Mouse (Mus musculus) embryonic facial prominence, embryonic 13.5 days (tissue): ENCODE data around the gene Gpr37l1. TPM values are rescaled to one million over a fixed set of nuclear protein-coding genes. Genes with fewer than 3 reads are reported as not detected.
A peak's percentile ranks its signal among the peaks of the same experiment; 100 is the strongest.

Source experiments
- ATAC-seq: fragments of 200-750 bp; cut with Nextera tagmentation; 2 replicates; pipeline ENCODE4 v1.8.0; 2017; ENCODE audit warnings: low read depth; ENCODE audit not compliant: insufficient number of reproducible peaks, insufficient read depth, low FRiP score, low TSS enrichment
- H3K27ac ChIP-seq: fragments of 300-500 bp; sonication (generic); 2 replicates; pipeline ENCODE4 v1.5.1; 2015; ENCODE audit warnings: moderate library complexity, mild to moderate bottlenecking, inconsistent platforms
- H3K27me3 ChIP-seq: fragments of 300-500 bp; sonication (generic); 2 replicates; pipeline ENCODE4 v1.6.1; 2015; ENCODE audit warnings: mild to moderate bottlenecking, inconsistent platforms
- H3K36me3 ChIP-seq: fragments of 300-500 bp; sonication (generic); 2 replicates; pipeline ENCODE4 v1.6.1; 2015; ENCODE audit warnings: mild to moderate bottlenecking, inconsistent platforms
- H3K4me1 ChIP-seq: fragments of 300-500 bp; sonication (generic); 2 replicates; pipeline ENCODE4 v1.6.1; 2015; ENCODE audit warnings: inconsistent platforms
- H3K4me2 ChIP-seq: fragments of 300-500 bp; sonication (generic); 2 replicates; pipeline ENCODE4 v1.6.1; 2015; ENCODE audit warnings: moderate library complexity, mild to moderate bottlenecking, inconsistent platforms
- H3K4me3 ChIP-seq: fragments of 300-500 bp; sonication (generic); 2 replicates; pipeline ENCODE4 v1.5.1; 2015; ENCODE audit warnings: mild to moderate bottlenecking, inconsistent platforms
- H3K9ac ChIP-seq: fragments of 300-500 bp; sonication (generic); 2 replicates; pipeline ENCODE4 v1.6.1; 2015; ENCODE audit warnings: mild to moderate bottlenecking, inconsistent platforms
- H3K9me3 ChIP-seq: fragments of 300-500 bp; sonication (generic); 2 replicates; pipeline ENCODE4 v1.6.1; 2016; ENCODE audit warnings: inconsistent platforms
- WGBS: fragments of 180-500 bp; shearing (Covaris S2); methylation state at CpG from one replicate; pipeline ENCODE4 v1.1.7; 2015; ENCODE audit warnings: mixed read lengths; 5-methylcytosine and 5-hydroxymethylcytosine counted together
- polyA plus RNA-seq: library from polyadenylated mRNA; unstranded; fragments of >200 nt; fragmentation: Nextera tagmentation; extraction: Ambion mirVana; gene quantifications from 2 replicates; pipeline ENCODE4 v1.2.1, GENCODE M21; 2015

The Gpr37l1 gene
- polyA plus RNA-seq, 1 experiment from 2014 or later, result not detected

GRCm38 (mm10) chr1:135160411-135161050 is 7.0 kb downstream of the Gpr37l1 start:
- Histone ChIP-seq H3K4me1 (peaks cover 13% of the 10 kb centered on the region), H3K27ac (no peak overlapping the region), H3K4me2 (no peak overlapping the region), H3K9me3 (no peaks in the 10 kb centered on the region), H3K9ac (no peak overlapping the region), H3K36me3 (peaks cover 14% of the 10 kb centered on the region), H3K27me3 (no peaks in the 10 kb centered on the region), H3K4me3 (no peak overlapping the region)
- 86% methylated on average over 13 of the region's 13 CpGs for WGBS
- ATAC-seq, result no peak

DNA sequence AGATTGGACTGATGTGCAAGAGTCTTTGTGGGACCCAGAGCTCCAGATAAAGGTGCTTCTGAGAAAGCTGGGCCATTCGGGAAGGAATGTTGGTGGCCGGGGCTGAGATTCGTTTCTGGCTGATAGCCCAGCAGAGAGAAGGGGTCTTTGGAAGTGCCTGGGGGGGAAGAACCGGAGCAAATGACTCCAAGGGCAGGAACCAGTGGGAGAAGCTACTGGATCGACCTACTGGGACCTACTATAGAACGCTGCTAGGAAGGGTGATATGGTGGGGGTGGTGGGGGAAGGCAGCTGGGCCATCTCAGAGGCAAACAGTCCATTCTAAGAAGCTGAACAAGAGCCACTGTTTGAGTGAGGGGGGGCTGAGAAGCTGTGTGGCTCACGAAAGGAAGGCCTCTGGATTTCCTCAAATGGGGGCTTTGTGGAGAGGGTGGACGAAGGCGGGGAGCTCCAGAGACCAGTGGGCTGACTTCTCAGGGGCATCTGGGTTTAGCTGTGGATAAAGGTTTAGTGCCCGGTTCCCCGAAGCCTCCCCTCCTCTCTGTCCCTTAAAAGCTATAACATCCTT is 7.8 kb downstream of the Gpr37l1 start:
- WGBS, result 77% methylated on average over 11 of the region's 11 CpGs
- ATAC-seq, result no peak

DNA sequence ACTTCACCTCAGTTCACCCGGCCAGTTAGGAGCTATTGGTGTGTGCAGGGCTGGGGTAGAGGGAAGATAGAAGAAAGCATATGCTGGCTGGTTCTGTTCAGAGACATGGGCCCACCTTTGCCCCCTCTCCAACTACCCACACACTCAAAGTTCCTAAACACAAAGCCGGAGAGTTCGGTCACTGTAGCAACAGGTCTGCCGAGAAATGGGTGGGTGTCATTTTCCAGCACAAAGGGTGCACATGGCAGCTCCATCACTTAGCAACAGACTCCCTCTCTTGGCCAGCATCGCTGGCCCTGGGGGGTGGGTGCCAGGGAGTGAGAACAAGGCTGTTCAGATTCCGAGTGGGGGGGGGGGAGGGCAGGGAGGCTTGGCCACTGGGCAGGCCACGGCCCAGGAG is 8.4 kb downstream of the Gpr37l1 start:
- Histone ChIP-seq H3K27ac (no peak overlapping the region), H3K4me1 (peaks cover 23% of the 10 kb centered on the region), H3K9me3 (no peaks in the 10 kb centered on the region), H3K9ac (no peak overlapping the region), H3K4me2 (no peak overlapping the region), H3K36me3 (peaks cover 20% of the 10 kb centered on the region), H3K27me3 (no peaks in the 10 kb centered on the region), H3K4me3 (no peak overlapping the region)
- no peak for ATAC-seq
- WGBS, result 65% methylated on average over 7 of the region's 7 CpGs

More for the DNA sequence above, 7.8 kb downstream of the Gpr37l1 start:
- Histone ChIP-seq H3K4me2 (no peak overlapping the region), H3K27me3 (no peaks in the 10 kb centered on the region), H3K4me3 (no peak overlapping the region), H3K36me3 (peaks cover 20% of the 10 kb centered on the region), H3K4me1 (peaks cover 18% of the 10 kb centered on the region), H3K9ac (no peak overlapping the region), H3K27ac (no peak overlapping the region), H3K9me3 (no peaks in the 10 kb centered on the region)

GRCm38 (mm10) chr1:135158633-135159032 is 8.8 kb downstream of the Gpr37l1 start:
- H3K4me3 ChIP-seq, result no peak overlapping the region
- H3K27me3 ChIP-seq, result no peaks in the 10 kb centered on the region
- no peak overlapping the region for H3K4me2 ChIP-seq
- no peak overlapping the region for H3K27ac ChIP-seq
- no peaks in the 10 kb centered on the region for H3K9me3 ChIP-seq
- H3K36me3 ChIP-seq, result peaks cover 20% of the 10 kb centered on the region
- H3K9ac ChIP-seq, result peak overlapping the region; percentile 36; the same call in 1 of the 2 replicates
- H3K4me1 ChIP-seq, result peaks cover 26% of the 10 kb centered on the region
- ATAC-seq, result no peak
- WGBS, result 45% methylated on average over 5 of the region's 5 CpGs

DNA sequence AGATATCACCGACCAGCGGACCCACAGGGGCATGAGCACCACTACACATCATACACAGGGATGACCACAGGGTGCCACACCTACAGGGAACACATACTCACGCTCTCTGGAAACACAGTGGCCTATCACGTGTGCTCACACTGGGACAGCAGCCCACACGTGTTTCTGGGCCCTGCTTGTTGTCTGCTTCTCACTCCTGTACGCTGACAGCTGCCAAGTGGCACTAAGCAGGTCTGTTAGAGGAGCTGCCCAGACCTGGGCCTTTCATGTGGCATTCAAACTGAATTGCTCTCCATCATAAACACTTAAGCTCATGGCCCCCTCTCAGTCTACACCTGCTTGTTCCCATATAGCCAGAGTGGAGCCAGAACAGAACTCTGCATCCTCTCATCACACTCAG is 11.2 kb downstream of the Gpr37l1 start:
- WGBS, result 82% methylated on average over 6 of the region's 6 CpGs
- Histone ChIP-seq H3K27ac (peak overlapping the region; percentile 24; the same call in 1 of the 2 replicates), H3K36me3 (peaks cover 31% of the 10 kb centered on the region), H3K4me2 (no peak overlapping the region), H3K4me1 (peaks cover 34% of the 10 kb centered on the region), H3K27me3 (no peaks in the 10 kb centered on the region), H3K9ac (no peak overlapping the region), H3K9me3 (no peaks in the 10 kb centered on the region), H3K4me3 (no peak overlapping the region)
- ATAC-seq, result no peak

DNA sequence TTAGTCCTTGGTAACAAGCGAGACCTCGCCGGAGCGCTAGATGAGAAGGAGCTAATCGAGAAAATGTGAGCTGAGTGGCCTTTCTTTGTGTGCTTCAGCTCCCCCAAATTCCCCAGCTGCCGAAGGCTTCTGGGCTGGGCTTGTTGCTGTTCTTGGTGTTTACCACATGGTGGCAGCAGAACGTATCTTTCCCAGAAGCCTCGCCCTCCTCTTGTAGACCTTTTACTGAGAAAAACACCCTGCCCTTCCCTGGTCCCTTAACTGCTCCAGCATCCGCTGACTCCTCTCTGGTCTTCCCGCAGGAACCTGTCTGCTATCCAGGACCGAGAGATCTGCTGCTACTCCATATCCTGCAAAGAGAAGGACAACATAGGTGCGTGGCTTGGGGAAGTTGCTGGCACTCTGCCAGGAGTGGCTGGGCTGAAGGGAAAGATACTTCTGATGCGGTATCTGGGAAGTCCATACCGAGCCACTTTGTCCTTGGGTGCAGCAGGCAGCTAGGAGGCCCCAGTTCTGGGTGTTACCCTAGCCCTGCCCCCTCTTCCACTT is 13.0 kb downstream of the Gpr37l1 start:
- 4% methylated on average over 14 of the region's 14 CpGs for WGBS

DNA sequence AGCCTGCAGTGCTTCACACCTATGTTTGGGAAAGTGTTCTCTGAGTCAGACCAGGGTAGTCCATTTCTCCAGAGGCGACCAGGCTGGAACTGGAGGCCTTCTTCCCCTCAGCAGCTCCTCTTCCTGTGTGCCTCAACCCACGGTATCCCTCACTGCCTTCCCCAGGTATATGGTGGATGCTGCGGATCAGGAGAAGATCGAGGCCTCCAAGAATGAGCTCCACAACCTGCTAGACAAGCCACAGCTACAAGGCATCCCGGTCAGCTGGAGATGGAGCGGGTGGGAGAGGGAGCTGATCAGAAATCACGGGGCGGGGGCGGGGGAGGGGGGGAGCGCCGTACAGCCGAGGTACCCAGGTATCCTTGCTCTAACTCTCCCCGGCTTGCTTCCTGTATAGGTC is 13.5 kb downstream of the Gpr37l1 start:
- Histone ChIP-seq H3K4me2 (peak overlapping the region; percentile 53), H3K27ac (peak overlapping the region; percentile 89), H3K9me3 (no peaks in the 10 kb centered on the region), H3K4me1 (peaks cover 45% of the 10 kb centered on the region), H3K9ac (peak overlapping the region; percentile 69), H3K36me3 (peaks cover 35% of the 10 kb centered on the region), H3K4me3 (peak overlapping the region; percentile 25; the same call in 1 of the 2 replicates), H3K27me3 (no peaks in the 10 kb centered on the region)
- ATAC-seq, result no peak
- 18% methylated on average over 13 of the region's 13 CpGs for WGBS

More for the DNA sequence above, 13.0 kb downstream of the Gpr37l1 start:
- H3K9me3 ChIP-seq, result no peaks in the 10 kb centered on the region
- ATAC-seq, result peak; percentile 40
- peaks cover 35% of the 10 kb centered on the region for H3K36me3 ChIP-seq
- H3K4me3 ChIP-seq, result peak overlapping the region; percentile 25; the same call in 1 of the 2 replicates
- H3K27ac ChIP-seq, result peak overlapping the region; percentile 89
- peaks cover 44% of the 10 kb centered on the region for H3K4me1 ChIP-seq
- no peaks in the 10 kb centered on the region for H3K27me3 ChIP-seq
- peak overlapping the region; percentile 53 for H3K4me2 ChIP-seq
- H3K9ac ChIP-seq, result peak overlapping the region; percentile 69

DNA sequence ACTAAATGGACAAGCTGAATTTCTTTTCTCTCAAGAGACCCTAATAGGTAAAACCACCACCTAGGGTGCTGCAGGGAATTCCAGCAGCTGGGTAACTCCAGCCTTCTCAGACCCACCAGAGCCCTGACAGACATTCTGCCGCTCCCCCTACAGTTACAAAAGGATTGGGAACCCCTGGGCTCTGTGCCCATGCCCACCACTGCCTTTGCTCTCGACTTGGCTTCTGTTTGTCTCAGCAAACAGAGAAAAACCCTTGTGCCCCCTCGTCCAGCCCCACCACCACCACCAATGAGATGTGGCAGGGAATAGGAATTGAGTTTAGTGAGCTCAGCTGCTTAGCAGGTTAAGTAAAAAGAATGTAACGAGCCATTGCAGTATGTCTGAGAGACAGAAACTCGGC is 18.5 kb downstream of the Gpr37l1 start:
- peaks cover 45% of the 10 kb centered on the region for H3K4me1 ChIP-seq
- ATAC-seq, result no peak
- H3K4me2 ChIP-seq, result peak overlapping the region; percentile 81
- H3K9me3 ChIP-seq, result no peaks in the 10 kb centered on the region
- H3K4me3 ChIP-seq, result no peak overlapping the region
- peaks cover 15% of the 10 kb centered on the region for H3K36me3 ChIP-seq
- WGBS, result 65% methylated on average over 5 of the region's 5 CpGs
- H3K27me3 ChIP-seq, result no peaks in the 10 kb centered on the region
- peak overlapping the region; percentile 94 for H3K27ac ChIP-seq
- no peak overlapping the region for H3K9ac ChIP-seq

- Histone ChIP-seq H3K4me1 (peaks cover 43% of the 10 kb centered on the region), H3K4me3 (peak overlapping the region; percentile 83), H3K27ac (peak overlapping the region; percentile 94), H3K4me2 (peak overlapping the region; percentile 81), H3K9me3 (no peaks in the 10 kb centered on the region), H3K36me3 (peaks cover 15% of the 10 kb centered on the region), H3K9ac (peak overlapping the region; percentile 93), H3K27me3 (0 out of 2 replicates have a peak, but pooled peaks cover 3% of the 10 kb centered on the region)
- WGBS, result 55% methylated on average over 4 of the region's 4 CpGs
- ATAC-seq, result no peak
Measured at GRCm38 (mm10) chr1:135148476-135148875, 19.0 kb downstream of the Gpr37l1 start.

DNA sequence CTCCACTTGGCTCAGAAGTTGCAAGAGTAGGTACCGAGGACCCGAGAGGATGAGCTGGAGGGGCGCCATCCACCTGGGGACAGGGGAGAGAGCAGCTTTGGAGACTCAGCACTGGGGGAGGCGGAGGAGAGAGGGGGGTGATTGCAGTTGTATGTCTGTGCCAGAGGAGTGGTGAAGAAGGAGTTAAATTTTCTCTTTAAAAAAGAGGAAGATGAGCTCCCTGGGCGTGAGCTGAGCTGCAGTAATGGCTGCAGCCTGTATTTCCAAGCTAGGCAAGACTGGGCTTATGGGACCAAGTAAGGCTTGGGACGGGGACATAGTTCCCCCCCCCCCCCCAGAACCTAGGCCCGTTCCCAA is 19.8 kb downstream of the Gpr37l1 start:
- peaks cover 42% of the 10 kb centered on the region for H3K4me1 ChIP-seq
- H3K4me2 ChIP-seq, result peak overlapping the region; percentile 81
- H3K27ac ChIP-seq, result peak overlapping the region; percentile 94
- H3K9me3 ChIP-seq, result no peaks in the 10 kb centered on the region
- peaks cover 15% of the 10 kb centered on the region for H3K36me3 ChIP-seq
- H3K4me3 ChIP-seq, result peak overlapping the region; percentile 83
- peak overlapping the region; percentile 93 for H3K9ac ChIP-seq
- H3K27me3 ChIP-seq, result 0 out of 2 replicates have a peak, but pooled peaks cover 4% of the 10 kb centered on the region
- WGBS, result 0% methylated on average over 7 of the region's 7 CpGs
- ATAC-seq, result 0 out of 2 replicates have a peak, but pooled peaks have one; percentile 2

- under 1% methylated on average over 69 of the region's 69 CpGs for WGBS
Measured at GRCm38 (mm10) chr1:135146946-135147701, 20.4 kb downstream of the Gpr37l1 start.

More at GRCm38 (mm10) chr1:135146946-135147701, 20.4 kb downstream of the Gpr37l1 start:
- H3K4me2 ChIP-seq, result peak overlapping the region; percentile 81
- H3K4me3 ChIP-seq, result peak overlapping the region; percentile 83
- H3K4me1 ChIP-seq, result peaks cover 36% of the 10 kb centered on the region
- 0 out of 2 replicates have a peak, but pooled peaks cover 4% of the 10 kb centered on the region for H3K27me3 ChIP-seq
- no peaks in the 10 kb centered on the region for H3K9me3 ChIP-seq
- peak overlapping the region; percentile 93 for H3K9ac ChIP-seq
- peak; percentile 21 for ATAC-seq
- peaks cover 10% of the 10 kb centered on the region for H3K36me3 ChIP-seq
- H3K27ac ChIP-seq, result peak overlapping the region; percentile 94
